Mouse (Mus musculus): ENCODE results near the gene Rtn4r.
"Not testable (repeated sequence)": the region's sequence is repeated elsewhere in the genome, so short reads cannot be mapped to it uniquely, and the experiment has no call there.

The Rtn4r gene

GRCm38 (mm10) chr16:18173788-18174187 lies 46.3 kb downstream of the Rtn4r start:
- in situ Hi-C loops (cut with MboI; ENCODE audit: low pct_unique_long_range_greater_than_20kb in 1 of 2, low sequenced_read_pairs in 2 of 2, unreplicated experiment in 1 of 2), result no loop called here

- in situ Hi-C loops (cut with MboI; ENCODE audit: low pct_unique_long_range_greater_than_20kb in 1 of 2, low sequenced_read_pairs in 2 of 2, unreplicated experiment in 1 of 2), result loop anchor here in 1 of 2 experiments (5.0 kb wide), 1 partner anchor 36 kb away; no protein-coding TSS in a partner anchor
Measured at GRCm38 (mm10) chr16:18175817-18176541, 48.5 kb downstream of the Rtn4r start.

GRCm38 (mm10) chr16:18176758-18177157 lies 49.3 kb downstream of the Rtn4r start:
- in situ Hi-C loops (cut with MboI; ENCODE audit: low pct_unique_long_range_greater_than_20kb in 1 of 2, low sequenced_read_pairs in 2 of 2, unreplicated experiment in 1 of 2), result loop anchor here in 1 of 2 experiments (5.0 kb wide), 1 partner anchor 36 kb away; no protein-coding TSS in a partner anchor

- in situ Hi-C loops (cut with MboI; ENCODE audit: low pct_unique_long_range_greater_than_20kb in 1 of 2, low sequenced_read_pairs in 2 of 2, unreplicated experiment in 1 of 2), result loop anchor here in 1 of 2 experiments (5.0 kb wide), 1 partner anchor 33 kb away; no protein-coding TSS in a partner anchor
Measured at GRCm38 (mm10) chr16:18179591-18179990, 52.1 kb downstream of the Rtn4r start.

- in situ Hi-C loops (cut with MboI; ENCODE audit: low pct_unique_long_range_greater_than_20kb in 1 of 2, low sequenced_read_pairs in 2 of 2, unreplicated experiment in 1 of 2), result no loop called here
Measured at GRCm38 (mm10) chr16:18181398-18181797, 54.0 kb downstream of the Rtn4r start.

GRCm38 (mm10) chr16:18182766-18183165 lies 55.3 kb downstream of the Rtn4r start:
- in situ Hi-C loops (cut with MboI; ENCODE audit: low pct_unique_long_range_greater_than_20kb in 1 of 2, low sequenced_read_pairs in 2 of 2, unreplicated experiment in 1 of 2), result no loop called here

GRCm38 (mm10) chr16:18185715-18186449 lies 58.4 kb downstream of the Rtn4r start:
- in situ Hi-C loops (cut with MboI; ENCODE audit: low pct_unique_long_range_greater_than_20kb in 1 of 2, low sequenced_read_pairs in 2 of 2, unreplicated experiment in 1 of 2), result no loop called here

GRCm38 (mm10) chr16:18186798-18187197 lies 59.4 kb downstream of the Rtn4r start:
- in situ Hi-C loops (cut with MboI; ENCODE audit: low pct_unique_long_range_greater_than_20kb in 1 of 2, low sequenced_read_pairs in 2 of 2, unreplicated experiment in 1 of 2), result no loop called here

GRCm38 (mm10) chr16:18187221-18187620 lies 59.8 kb downstream of the Rtn4r start:
- in situ Hi-C loops (cut with MboI; ENCODE audit: low pct_unique_long_range_greater_than_20kb in 1 of 2, low sequenced_read_pairs in 2 of 2, unreplicated experiment in 1 of 2), result no loop called here

GRCm38 (mm10) chr16:18191006-18191405 lies 63.6 kb downstream of the Rtn4r start:
- in situ Hi-C loops (cut with MboI; ENCODE audit: low pct_unique_long_range_greater_than_20kb in 1 of 2, low sequenced_read_pairs in 2 of 2, unreplicated experiment in 1 of 2), result no loop called here

GRCm38 (mm10) chr16:18194208-18194985 lies 67.0 kb downstream of the Rtn4r start:
- in situ Hi-C loops (cut with MboI; ENCODE audit: low pct_unique_long_range_greater_than_20kb in 1 of 2, low sequenced_read_pairs in 2 of 2, unreplicated experiment in 1 of 2), result no loop called here

- in situ Hi-C loops (cut with MboI; ENCODE audit: low pct_unique_long_range_greater_than_20kb in 1 of 2, low sequenced_read_pairs in 2 of 2, unreplicated experiment in 1 of 2), result no loop called here
Measured at GRCm38 (mm10) chr16:18195068-18195467, 67.6 kb downstream of the Rtn4r start.

- in situ Hi-C loops (cut with MboI; ENCODE audit: low pct_unique_long_range_greater_than_20kb in 1 of 2, low sequenced_read_pairs in 2 of 2, unreplicated experiment in 1 of 2), result not testable (repeated sequence)
Measured at GRCm38 (mm10) chr16:18195561-18195960, 68.1 kb downstream of the Rtn4r start.

- in situ Hi-C loops (cut with MboI; ENCODE audit: low pct_unique_long_range_greater_than_20kb in 1 of 2, low sequenced_read_pairs in 2 of 2, unreplicated experiment in 1 of 2), result no loop called here
Measured at GRCm38 (mm10) chr16:18197881-18198280, 70.4 kb downstream of the Rtn4r start.

GRCm38 (mm10) chr16:18198365-18199098 lies 71.1 kb downstream of the Rtn4r start:
- in situ Hi-C loops (cut with MboI; ENCODE audit: low pct_unique_long_range_greater_than_20kb in 1 of 2, low sequenced_read_pairs in 2 of 2, unreplicated experiment in 1 of 2), result no loop called here

- in situ Hi-C loops (cut with MboI; ENCODE audit: low pct_unique_long_range_greater_than_20kb in 1 of 2, low sequenced_read_pairs in 2 of 2, unreplicated experiment in 1 of 2), result no loop called here
Measured at GRCm38 (mm10) chr16:18200062-18200461, 72.6 kb downstream of the Rtn4r start.

- in situ Hi-C loops (cut with MboI; ENCODE audit: low pct_unique_long_range_greater_than_20kb in 1 of 2, low sequenced_read_pairs in 2 of 2, unreplicated experiment in 1 of 2), result no loop called here
Measured at GRCm38 (mm10) chr16:18201620-18202019, 74.2 kb downstream of the Rtn4r start.

All from mouse embryonic stem cell (cell line).